Mouse (Mus musculus): ENCODE measurements around the gene Tmem216.

GRCm38 (mm10) chr19:10590301-10590700, 34.3 kb upstream of the Tmem216 start:
- TF ChIP-seq CTCF (IDR thresholded peaks at IDR 0.05; ENCODE audit: extremely low read depth, insufficient read length, insufficient replicate concordance, low read depth, low read length) (no peak), POLR2A (IDR thresholded peaks at IDR 0.05; ENCODE audit: low read depth, low read length) (no peak)
